In the genomic region with DNA sequence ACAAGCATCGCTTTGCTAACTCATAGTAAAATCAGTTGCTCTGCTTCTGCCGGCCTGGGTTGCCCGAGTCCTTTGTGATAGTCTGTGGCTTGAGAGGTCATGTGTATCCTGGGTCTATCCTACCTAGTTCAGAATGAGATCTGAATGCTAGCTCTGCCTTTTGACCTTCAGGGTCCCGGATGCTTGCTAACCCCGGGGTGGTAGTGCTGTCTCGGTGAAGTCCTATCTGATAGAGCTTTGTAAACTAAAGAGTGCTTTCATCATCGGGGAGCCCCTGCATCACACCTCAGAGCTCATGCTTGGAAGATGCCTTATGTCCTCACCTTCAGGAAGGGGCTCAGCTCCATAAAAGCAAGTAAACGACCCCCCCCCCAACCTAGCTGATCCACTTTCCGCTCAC, we compare ENCODE assay signal across 21 mouse cellular contexts. TPM values are rescaled to one million over a fixed set of nuclear protein-coding genes. Genes with fewer than 3 reads are reported as not detected.
A peak's percentile ranks its signal among the peaks of the same experiment; 100 is the strongest.
DNase-seq lines count a peak whose midpoint lies in the region; ATAC-seq and TF ChIP-seq lines count a peak whose summit lies in the region.
"Had no signal": no experiment of that assay in that cellular context is flagged by ENCODE, and none has a peak within 500 bp of the region (broad histone marks: within the 10 kb centered on the region; RNA-seq: fewer than 3 reads in every experiment).

No protein-coding gene starts in this region.

- no peak overlapping the region for H3K4me3 ChIP-seq in gastrocnemius, adult 2 months
- H3K4me3 ChIP-seq in heart, embryonic 16.5 days (ENCODE audit: low read length): 0 out of 2 replicates have a peak overlapping the region, but pooled peaks have one; percentile 2
- no peak overlapping the region for H3K4me3 ChIP-seq in stomach, embryonic 15.5 days (replicated peaks)
- no peak overlapping the region for H3K4me3 ChIP-seq in stomach, postnatal 0 days (ENCODE audit: low read depth, low read length)
- no peak overlapping the region for H3K4me3 ChIP-seq in forebrain, embryonic 15.5 days
- H3K4me3 ChIP-seq: embryonic facial prominence, embryonic 15.5 days; forebrain, embryonic 10.5 days; hindbrain, embryonic 12.5 days; limb, embryonic 15.5 days; midbrain, embryonic 10.5 days; neural tube, embryonic 15.5 days had no signal

- no peak for DNase-seq in gastrocnemius, adult 2 months
- no peak for DNase-seq in gastrocnemius, adult 8-10 months (ENCODE audit: low spot score in 2 of 2)
- DNase-seq in heart, postnatal 25 days (ENCODE audit: low spot score): no peak
- no peak for DNase-seq in stomach, postnatal 0 days (ENCODE audit: low spot score)
- DNase-seq in urinary bladder, adult 2 months (ENCODE audit: low spot score): no peak
- DNase-seq: adrenal gland, postnatal 10 days; cerebellum, adult 11 months; cerebellum, postnatal 14 days; embryo, embryonic 11 days; gastrocnemius, postnatal 25 days; kidney, adult 18-20 months; lung, postnatal 36 days had no signal

- H3K4me1 ChIP-seq in heart, embryonic 16.5 days (ENCODE audit: control insufficient read depth, insufficient read depth, low read length): peaks cover 82% of the 10 kb centered on the region
- peaks cover 27% of the 10 kb centered on the region for H3K4me1 ChIP-seq in stomach, embryonic 15.5 days
- H3K4me1 ChIP-seq in stomach, postnatal 0 days (replicated peaks; ENCODE audit: control insufficient read depth, insufficient read depth): peaks cover 6% of the 10 kb centered on the region
- no peaks in the 10 kb centered on the region for H3K4me1 ChIP-seq in forebrain, embryonic 15.5 days

- peak overlapping the region; percentile 39 for H3K9ac ChIP-seq in heart, embryonic 16.5 days (ENCODE audit: low read length)
- H3K9ac ChIP-seq in stomach, embryonic 15.5 days: no peak overlapping the region
- H3K9ac ChIP-seq in stomach, postnatal 0 days (ENCODE audit: low read length): no peak overlapping the region
- no peak overlapping the region for H3K9ac ChIP-seq in forebrain, embryonic 15.5 days (replicated peaks)
- H3K9ac ChIP-seq: embryonic facial prominence, embryonic 15.5 days; hindbrain, embryonic 12.5 days; limb, embryonic 15.5 days; neural tube, embryonic 15.5 days had no signal

- TF ChIP-seq CTCF in gastrocnemius, adult 2 months (IDR thresholded peaks at IDR 0.05): no peak
- TF ChIP-seq CTCF in stomach, postnatal 0 days (IDR thresholded peaks at IDR 0.05; ENCODE audit: low read depth): no peak

- H3K36me3 ChIP-seq in heart, embryonic 16.5 days (ENCODE audit: control insufficient read depth, insufficient read depth): peaks cover 35% of the 10 kb centered on the region
- H3K36me3 ChIP-seq in stomach, embryonic 15.5 days: peaks cover 16% of the 10 kb centered on the region
- H3K36me3 ChIP-seq in stomach, postnatal 0 days (ENCODE audit: control insufficient read depth, insufficient read depth, low read length): peaks cover 2% of the 10 kb centered on the region; the same call in 1 of the 2 replicates
- peaks cover 31% of the 10 kb centered on the region for H3K36me3 ChIP-seq in forebrain, embryonic 15.5 days

- 42% methylated on average over 9 of the region's 9 CpGs for WGBS in heart, embryonic 16.5 days
- WGBS in stomach, embryonic 15.5 days: 78% methylated on average over 9 of the region's 9 CpGs
- WGBS in stomach, postnatal 0 days: 77% methylated on average over 9 of the region's 9 CpGs
- 91% methylated on average over 9 of the region's 9 CpGs for WGBS in forebrain, embryonic 15.5 days

- H3K4me2 ChIP-seq in heart, embryonic 16.5 days (ENCODE audit: low read depth, low read length): peak overlapping the region; percentile 39
- no peak overlapping the region for H3K4me2 ChIP-seq in stomach, embryonic 15.5 days
- H3K4me2 ChIP-seq in stomach, postnatal 0 days (replicated peaks; ENCODE audit: low read depth): no peak overlapping the region
- no peak overlapping the region for H3K4me2 ChIP-seq in forebrain, embryonic 15.5 days (replicated peaks)
- H3K4me2 ChIP-seq: embryonic facial prominence, embryonic 15.5 days; hindbrain, embryonic 12.5 days; limb, embryonic 15.5 days; neural tube, embryonic 15.5 days had no signal

- no peaks in the 10 kb centered on the region for H3K27me3 ChIP-seq in heart, embryonic 16.5 days (ENCODE audit: control insufficient read depth, insufficient read depth, low read length)
- H3K27me3 ChIP-seq in stomach, embryonic 15.5 days (replicated peaks): no peaks in the 10 kb centered on the region
- no peaks in the 10 kb centered on the region for H3K27me3 ChIP-seq in stomach, postnatal 0 days (ENCODE audit: control insufficient read depth, insufficient read depth, low read length)
- H3K27me3 ChIP-seq in forebrain, embryonic 15.5 days: no peaks in the 10 kb centered on the region
- H3K27me3 ChIP-seq: embryonic facial prominence, embryonic 15.5 days; hindbrain, embryonic 12.5 days; limb, embryonic 15.5 days; neural tube, embryonic 15.5 days had no signal

- no peak for ATAC-seq in heart, embryonic 16.5 days (replicated peaks; ENCODE audit: extremely low read depth, insufficient read depth, low FRiP score)
- ATAC-seq in stomach, embryonic 15.5 days (ENCODE audit: insufficient read depth, low FRiP score, low read depth): no peak
- no peak for ATAC-seq in stomach, postnatal 0 days (ENCODE audit: low FRiP score, low TSS enrichment)
- no peak for ATAC-seq in forebrain, embryonic 15.5 days (replicated peaks)

- H3K9me3 ChIP-seq in heart, embryonic 16.5 days (replicated peaks; ENCODE audit: control insufficient read depth, low read length): no peaks in the 10 kb centered on the region
- H3K9me3 ChIP-seq in stomach, embryonic 15.5 days: no peaks in the 10 kb centered on the region
- no peaks in the 10 kb centered on the region for H3K9me3 ChIP-seq in stomach, postnatal 0 days (ENCODE audit: control insufficient read depth, low read length)
- H3K9me3 ChIP-seq in forebrain, embryonic 15.5 days: peaks cover 3% of the 10 kb centered on the region
- H3K9me3 ChIP-seq: limb, embryonic 15.5 days; neural tube, embryonic 15.5 days had no signal

- intact Hi-C loops in gastrocnemius, adult 2 months (cut with DNase I): no loop called here
- intact Hi-C loops in heart, postnatal 25 days (cut with DNase I): loop anchor here (1.0 to 5.0 kb wide), 2 partner anchors 17 to 35 kb away; no protein-coding TSS in a partner anchor

- peak overlapping the region; percentile 76 for H3K27ac ChIP-seq in gastrocnemius, adult 2 months
- H3K27ac ChIP-seq in heart, embryonic 16.5 days (ENCODE audit: low read length): peak overlapping the region; percentile 83
- peak overlapping the region; percentile 72 for H3K27ac ChIP-seq in stomach, embryonic 15.5 days
- no peak overlapping the region for H3K27ac ChIP-seq in stomach, postnatal 0 days (replicated peaks)
- H3K27ac ChIP-seq in forebrain, embryonic 15.5 days (replicated peaks): no peak overlapping the region
- H3K27ac ChIP-seq: embryonic facial prominence, embryonic 15.5 days; forebrain, embryonic 10.5 days; hindbrain, embryonic 12.5 days; limb, embryonic 15.5 days; midbrain, embryonic 10.5 days; neural tube, embryonic 15.5 days had no signal

- no peak for TF ChIP-seq EP300 in stomach, postnatal 0 days (optimal IDR thresholded peaks at IDR 0.05)

RNA-seq across cellular contexts. Expression of a gene that starts 19.1 kb away (rescaled TPM):
- 1 to 10 TPM; 5.5 to 8.3 TPM for total RNA-seq in gastrocnemius, adult 2 months (2021)
- total RNA-seq in gastrocnemius, adult 8-10 months (2022): 1 to 10 TPM; 5.3 to 6.1 (median 5.8) TPM
- polyA plus RNA-seq in heart, embryonic 16.5 days (2015; fragmentation: Nextera tagmentation; extraction: Ambion mirVana): 28.4 and 30.1 TPM in 2 replicates
- total RNA-seq in heart, postnatal 25 days (2021): 100 to 1,000 TPM; 390 to 430 TPM
- polyA plus RNA-seq in stomach, embryonic 15.5 days (2015; fragmentation: Nextera tagmentation; extraction: Ambion mirVana): 5.3 and 6.0 TPM in 2 replicates
- 2.0 and 2.7 TPM in 2 replicates for polyA plus RNA-seq in stomach, postnatal 0 days (2015; fragmentation: Nextera tagmentation; extraction: Ambion mirVana)
- polyA plus RNA-seq in forebrain, embryonic 15.5 days (2015; fragmentation: Nextera tagmentation; extraction: Ambion mirVana): 4.5 and 4.6 TPM in 2 replicates
- 42.9 and 49.5 TPM in 2 replicates for polyA plus RNA-seq in urinary bladder, adult 2 months (2012; rRNA removed)

Comparison
In these comparisons a context has a peak if more than half of its experiments do, and no peak if none do; other contexts are left out.
1. H3K27ac ChIP-seq: peak in gastrocnemius, adult 2 months (single experiment), heart, embryonic 16.5 days (single experiment) and stomach, embryonic 15.5 days (single experiment); none in stomach, postnatal 0 days (single experiment) and forebrain, embryonic 15.5 days (single experiment).